Mouse (Mus musculus) liver, embryonic 13.5 days (tissue): ENCODE measurements at regions not wholly inside any gene's neighbourhood (a gene's known extent, or its start where the extent isn't known, plus 50 kb on each side); places are given as distances from the start of the nearest gene placed in this dataset.
A peak's percentile ranks its signal among the peaks of the same experiment; 100 is the strongest.

ENCODE experiments used
- ATAC-seq: fragments of 200-750 bp; cut with Nextera tagmentation; 2 replicates; pipeline ENCODE4 v1.8.0; 2017; ENCODE audit warnings: low read depth, mild to moderate bottlenecking, moderate number of reproducible peaks, moderate library complexity
- DNase-seq: peaks from one replicate; pipeline ENCODE4 v3.0.0; 2022
- H3K27ac ChIP-seq: fragments of 300-500 bp; sonication (generic); 2 replicates; pipeline ENCODE4 v1.5.1; 2015; ENCODE audit warnings: moderate library complexity, mild to moderate bottlenecking, inconsistent platforms
- H3K27me3 ChIP-seq: fragments of 300-500 bp; sonication (generic); 2 replicates; pipeline ENCODE4 v1.6.1; 2015; ENCODE audit warnings: mild to moderate bottlenecking, inconsistent platforms
- H3K36me3 ChIP-seq: fragments of 300-500 bp; sonication (generic); 2 replicates; pipeline ENCODE4 v1.6.1; 2015; ENCODE audit warnings: mild to moderate bottlenecking, inconsistent platforms
- H3K4me1 ChIP-seq: fragments of 300-500 bp; sonication (generic); replicated peaks from 2 replicates; pipeline ENCODE4 v1.6.1; 2015; ENCODE audit warnings: inconsistent platforms
- H3K4me2 ChIP-seq: fragments of 300-500 bp; sonication (generic); 2 replicates; pipeline ENCODE4 v1.6.1; 2015; ENCODE audit warnings: inconsistent platforms, mild to moderate bottlenecking, moderate library complexity
- H3K4me3 ChIP-seq: fragments of 300-500 bp; sonication (generic); replicated peaks from 2 replicates; pipeline ENCODE4 v1.5.1; 2015; ENCODE audit warnings: mild to moderate bottlenecking, inconsistent platforms
- H3K9ac ChIP-seq: fragments of 300-500 bp; sonication (generic); 2 replicates; pipeline ENCODE4 v1.6.1; 2015; ENCODE audit warnings: mild to moderate bottlenecking, inconsistent platforms
- H3K9me3 ChIP-seq: fragments of 300-500 bp; sonication (generic); replicated peaks from 2 replicates; pipeline ENCODE4 v1.6.1; 2016; ENCODE audit warnings: inconsistent platforms
- WGBS: fragments of 180-500 bp; shearing (Covaris S2); methylation state at CpG from one replicate; pipeline ENCODE4 v1.1.7; 2015; ENCODE audit not compliant: insufficient replicate concordance; 5-methylcytosine and 5-hydroxymethylcytosine counted together

- Histone ChIP-seq H3K27me3 (no peaks in the 10 kb centered on the region), H3K27ac (no peak overlapping the region), H3K9ac (no peak overlapping the region), H3K4me3 (no peak overlapping the region), H3K4me1 (peaks cover 30% of the 10 kb centered on the region), H3K9me3 (no peaks in the 10 kb centered on the region), H3K36me3 (no peaks in the 10 kb centered on the region), H3K4me2 (no peak overlapping the region)
- DNase-seq (no peak), ATAC-seq (peak; percentile 24; the same call in 1 of the 2 replicates)
- 73% methylated on average over 13 of the region's 13 CpGs for WGBS
Measured at GRCm38 (mm10) chr1:151289493-151290258, 54.6 kb upstream of the Ivns1abp start.

GRCm38 (mm10) chr1:151293311-151294050 is 50.8 kb upstream of the Ivns1abp start:
- H3K4me2 ChIP-seq: no peak overlapping the region
- H3K9ac ChIP-seq: no peak overlapping the region
- 66% methylated on average over 9 of the region's 9 CpGs for WGBS
- DNase-seq: no peak
- no peaks in the 10 kb centered on the region for H3K9me3 ChIP-seq
- no peak overlapping the region for H3K27ac ChIP-seq
- 0 out of 2 replicates have a peak, but pooled peaks cover 7% of the 10 kb centered on the region for H3K4me1 ChIP-seq
- H3K27me3 ChIP-seq: no peaks in the 10 kb centered on the region
- no peaks in the 10 kb centered on the region for H3K36me3 ChIP-seq
- ATAC-seq: no peak
- H3K4me3 ChIP-seq: no peak overlapping the region
